ENCODE assay signal across 8 mouse cellular contexts in genomic region chr6:142963480-142964075, GRCm38 (mm10). TPM values are rescaled to one million over a fixed set of nuclear protein-coding genes. Genes with fewer than 3 reads are reported as not detected.
DNase-seq lines count a peak whose midpoint lies in the region; ATAC-seq lines count a peak whose summit lies in the region.

No protein-coding gene starts in this region.

- peak; percentile 3 for DNase-seq in adrenal gland, postnatal 10 days
- no peak for DNase-seq in adrenal gland, postnatal 4 days (ENCODE audit: low spot score in 2 of 2)
- DNase-seq in neural tube, embryonic 11.5 days (ENCODE audit: low spot score), result peak; percentile 16
- DNase-seq in neural tube, embryonic 10.5 days (ENCODE audit: extremely low spot score, low spot score), result no peak
- DNase-seq in ovary, adult 18-20 months (ENCODE audit: low spot score), result no peak
- no peak for DNase-seq in urinary bladder, postnatal 25 days (ENCODE audit: low spot score)

- H3K4me3 ChIP-seq in neural tube, embryonic 11.5 days (ENCODE audit: low read depth, low read length), result peak overlapping the region; percentile 66
- peak overlapping the region; percentile 65 for H3K4me3 ChIP-seq in kidney, embryonic 16.5 days (ENCODE audit: low read length)
- peak overlapping the region; percentile 76 for H3K4me3 ChIP-seq in neural tube, embryonic 15.5 days (replicated peaks)

- H3K36me3 ChIP-seq in neural tube, embryonic 11.5 days (ENCODE audit: control insufficient read depth, insufficient read depth, low read length), result no peaks in the 10 kb centered on the region
- H3K36me3 ChIP-seq in kidney, embryonic 16.5 days (ENCODE audit: insufficient read depth, low read length), result no peaks in the 10 kb centered on the region
- H3K36me3 ChIP-seq in neural tube, embryonic 15.5 days, result no peaks in the 10 kb centered on the region

- peak; percentile 18 for ATAC-seq in neural tube, embryonic 11.5 days (ENCODE audit: insufficient read depth, low FRiP score, low TSS enrichment)
- peak; percentile 21; the same call in 1 of the 2 replicates for ATAC-seq in kidney, embryonic 16.5 days (ENCODE audit: low FRiP score, low TSS enrichment)
- peak; percentile 23; the same call in 1 of the 2 replicates for ATAC-seq in neural tube, embryonic 15.5 days (ENCODE audit: low FRiP score)

- H3K4me2 ChIP-seq in neural tube, embryonic 11.5 days (ENCODE audit: low read depth), result peak overlapping the region; percentile 86
- peak overlapping the region; percentile 99 for H3K4me2 ChIP-seq in kidney, embryonic 16.5 days (replicated peaks; ENCODE audit: low read depth, low read length)
- peak overlapping the region; percentile 83 for H3K4me2 ChIP-seq in neural tube, embryonic 15.5 days

- peak overlapping the region; percentile 94 for H3K27ac ChIP-seq in neural tube, embryonic 11.5 days (ENCODE audit: low read depth, low read length)
- H3K27ac ChIP-seq in kidney, embryonic 16.5 days (ENCODE audit: low read length), result no peak overlapping the region
- peak overlapping the region; percentile 98 for H3K27ac ChIP-seq in neural tube, embryonic 15.5 days (replicated peaks)

- no peaks in the 10 kb centered on the region for H3K27me3 ChIP-seq in neural tube, embryonic 11.5 days (ENCODE audit: control insufficient read depth, insufficient read depth, low read length)
- peaks cover 16% of the 10 kb centered on the region for H3K27me3 ChIP-seq in kidney, embryonic 16.5 days (ENCODE audit: insufficient read depth, low read length)
- H3K27me3 ChIP-seq in neural tube, embryonic 15.5 days (replicated peaks), result no peaks in the 10 kb centered on the region

- WGBS in neural tube, embryonic 11.5 days, result 22% methylated on average over 30 of the region's 30 CpGs
- 20% methylated on average over 30 of the region's 30 CpGs for WGBS in kidney, embryonic 16.5 days
- 10% methylated on average over 30 of the region's 30 CpGs for WGBS in neural tube, embryonic 15.5 days

- H3K9me3 ChIP-seq in neural tube, embryonic 11.5 days (ENCODE audit: control insufficient read depth, low read length), result no peaks in the 10 kb centered on the region
- no peaks in the 10 kb centered on the region for H3K9me3 ChIP-seq in kidney, embryonic 16.5 days (ENCODE audit: low read length)
- no peaks in the 10 kb centered on the region for H3K9me3 ChIP-seq in neural tube, embryonic 15.5 days (replicated peaks)

- peaks cover 9% of the 10 kb centered on the region; the same call in 1 of the 2 replicates for H3K4me1 ChIP-seq in neural tube, embryonic 11.5 days (ENCODE audit: control insufficient read depth, insufficient read depth, low read length)
- H3K4me1 ChIP-seq in kidney, embryonic 16.5 days (ENCODE audit: insufficient read depth, low read length), result peaks cover 3% of the 10 kb centered on the region; the same call in 1 of the 2 replicates
- peaks cover 34% of the 10 kb centered on the region for H3K4me1 ChIP-seq in neural tube, embryonic 15.5 days

- peak overlapping the region; percentile 91 for H3K9ac ChIP-seq in neural tube, embryonic 11.5 days (ENCODE audit: low read length)
- H3K9ac ChIP-seq in kidney, embryonic 16.5 days (replicated peaks; ENCODE audit: low read length), result peak overlapping the region; percentile 67
- peak overlapping the region; percentile 82 for H3K9ac ChIP-seq in neural tube, embryonic 15.5 days (replicated peaks)

RNA-seq across cellular contexts. Expression of gene St8sia1, which starts 0.7 kb away (rescaled TPM):
- 1 to 10 TPM; 1.7 to 2.5 TPM for total RNA-seq in adrenal gland, postnatal 10 days (2021)
- total RNA-seq in adrenal gland, postnatal 4 days (2021), result 1 to 10 TPM; 4.3 to 5.3 TPM
- 9.0 and 10.6 TPM in 2 replicates for polyA plus RNA-seq in neural tube, embryonic 11.5 days (2014; fragmentation: Nextera tagmentation; extraction: Ambion mirVana)
- 4.2 and 4.5 TPM in 2 replicates for polyA plus RNA-seq in kidney, embryonic 16.5 days (2015; fragmentation: Nextera tagmentation; extraction: Ambion mirVana)
- polyA plus RNA-seq in neural tube, embryonic 15.5 days (2015; fragmentation: Nextera tagmentation; extraction: Ambion mirVana), result 6.6 and 8.6 TPM in 2 replicates

Comparison
In these comparisons a context has a peak if more than half of its experiments do, and no peak if none do; other contexts are left out.
1. DNase-seq: peak in adrenal gland, postnatal 10 days (single experiment) and neural tube, embryonic 11.5 days (single experiment); none in adrenal gland, postnatal 4 days (0 of 2), neural tube, embryonic 10.5 days (single experiment), ovary, adult 18-20 months (single experiment) and urinary bladder, postnatal 25 days (single experiment).
2. Peak in every context shown above with its lines, with median percentiles within 50 percentile points of each other: ATAC-seq, H3K4me2 ChIP-seq, H3K4me3 ChIP-seq and H3K9ac ChIP-seq.